Mouse (Mus musculus) testis, adult 10 weeks (tissue): ENCODE measurements around the gene Tmco2. TPM values are rescaled to one million over a fixed set of nuclear protein-coding genes. Genes with fewer than 3 reads are reported as not detected.

Source experiments
- polyA plus RNA-seq: library from polyadenylated mRNA; stranded (reverse); fragments of 350-450 nt; fragmentation: Illumina TruSeq; extraction: RNeasy Lipid Tissue Mini Kit (QIAGEN cat#74804); gene quantifications from one replicate; pipeline ENCODE4 v1.2.3, GENCODE M21; 2014; ENCODE audit warnings: low read depth, low replicate concordance

The Tmco2 gene
- 1,184 TPM for polyA plus RNA-seq

GRCm38 (mm10) chr4:121109126-121109525 is at the start of gene Tmco2:
TSS of gene Tmco2 (minus strand) at chr4:121109226.

DNA sequence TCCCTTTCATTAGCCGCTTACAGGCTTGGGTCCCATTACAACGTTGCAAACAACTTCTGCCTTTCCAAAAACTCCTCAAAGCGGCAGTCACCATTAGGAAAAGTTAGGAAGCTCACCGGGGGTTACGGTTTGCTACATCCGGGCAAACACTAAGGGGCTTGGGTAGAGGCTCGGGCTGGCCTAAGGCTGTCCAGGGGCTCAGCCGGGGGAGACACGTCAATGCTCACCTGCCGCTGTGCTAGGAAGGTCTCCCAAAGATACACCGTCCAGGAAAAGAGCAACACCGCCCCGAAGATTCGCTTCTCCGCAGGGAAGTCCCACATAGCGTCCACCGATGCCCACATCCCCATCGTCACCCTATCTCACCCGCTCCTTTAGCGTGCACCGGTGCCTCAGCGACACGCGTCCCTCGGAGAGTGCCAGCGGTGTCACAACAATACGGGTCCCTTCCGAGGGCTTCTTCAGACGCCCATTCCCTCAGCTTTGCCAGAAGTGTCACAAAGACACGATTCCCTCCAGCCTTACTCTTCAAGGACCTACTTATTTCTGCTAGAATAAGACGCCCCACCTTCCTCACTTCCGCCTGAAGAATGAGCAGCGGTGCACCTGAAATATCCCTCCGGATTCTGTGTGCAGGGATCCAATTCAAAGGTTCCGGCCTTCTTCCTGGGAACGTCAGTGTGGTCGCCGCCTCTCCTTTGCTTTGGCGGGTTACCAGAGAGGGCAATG is 11.2 kb downstream of the Tmco2 start, which contains the start of gene Zmpste24:
Zmpste24 (minus strand) TSS at position 592 of the 729 bp plus-strand sequence.

Other genes with a start within 250 kb of the Tmco2 start
- gene Exo5, start 184.2 kb downstream of the Tmco2 start, polyA plus RNA-seq, result 6.2 TPM
- gene Zfp69, start 157.5 kb downstream of the Tmco2 start, polyA plus RNA-seq, result 2.3 TPM
- gene Smap2, start 92.0 kb downstream of the Tmco2 start, polyA plus RNA-seq, result 26.4 TPM
- gene Col9a2, start 69.8 kb downstream of the Tmco2 start, polyA plus RNA-seq, result not detected
- gene Zmpste24, start 11.0 kb downstream of the Tmco2 start, polyA plus RNA-seq, result 28.0 TPM
- 35.6 TPM for gene Rlf, start 105.9 kb upstream of the Tmco2 start, polyA plus RNA-seq
- 1.3 TPM for gene Gm12888, start 215.7 kb upstream of the Tmco2 start, polyA plus RNA-seq